Mouse (Mus musculus) midbrain, embryonic 10.5 days (tissue): Measurements from ENCODE around the gene Man2a1. TPM values are rescaled to one million over a fixed set of nuclear protein-coding genes. Genes with fewer than 3 reads are reported as not detected.

Source experiments
- DNase-seq: peaks from one replicate; pipeline ENCODE4 v3.0.0-alpha.2; 2017; ENCODE audit warnings: low spot score
- H3K27ac ChIP-seq: fragments of 300-500 bp; sonication (generic); replicated peaks from 2 replicates; pipeline ENCODE4 v1.5.1; 2016; ENCODE audit warnings: mild to moderate bottlenecking
- H3K27me3 ChIP-seq: fragments of 300-500 bp; sonication (generic); 2 replicates; pipeline ENCODE4 v1.6.1; 2016; ENCODE audit warnings: low read depth, mild to moderate bottlenecking; ENCODE audit not compliant: poor library complexity, severe bottlenecking
- H3K36me3 ChIP-seq: fragments of 300-500 bp; sonication (generic); 2 replicates; pipeline ENCODE4 v1.6.1; 2016; ENCODE audit warnings: mild to moderate bottlenecking, moderate library complexity
- H3K4me1 ChIP-seq: fragments of 300-500 bp; sonication (generic); 2 replicates; pipeline ENCODE4 v1.6.1; 2016
- H3K4me3 ChIP-seq: fragments of 300-500 bp; sonication (generic); 2 replicates; pipeline ENCODE4 v1.5.1; 2016; ENCODE audit warnings: mild to moderate bottlenecking, moderate library complexity
- H3K9me3 ChIP-seq: fragments of 300-500 bp; sonication (generic); replicated peaks from 2 replicates; pipeline ENCODE4 v1.6.1; 2016; ENCODE audit warnings: mild to moderate bottlenecking
- WGBS: fragments of 180-500 bp; shearing (Covaris S2); methylation state at CpG from one replicate; pipeline ENCODE4 v1.1.7; 2016; 5-methylcytosine and 5-hydroxymethylcytosine counted together
- polyA plus RNA-seq: library from polyadenylated mRNA; unstranded; fragments of >200 nt; fragmentation: Nextera tagmentation; extraction: Ambion mirVana; gene quantifications from 2 replicates; pipeline ENCODE4 v1.2.1, GENCODE M21; 2016

Man2a1 gene
- polyA plus RNA-seq, 1 experiment from 2014 or later: 4.3 TPM

DNA sequence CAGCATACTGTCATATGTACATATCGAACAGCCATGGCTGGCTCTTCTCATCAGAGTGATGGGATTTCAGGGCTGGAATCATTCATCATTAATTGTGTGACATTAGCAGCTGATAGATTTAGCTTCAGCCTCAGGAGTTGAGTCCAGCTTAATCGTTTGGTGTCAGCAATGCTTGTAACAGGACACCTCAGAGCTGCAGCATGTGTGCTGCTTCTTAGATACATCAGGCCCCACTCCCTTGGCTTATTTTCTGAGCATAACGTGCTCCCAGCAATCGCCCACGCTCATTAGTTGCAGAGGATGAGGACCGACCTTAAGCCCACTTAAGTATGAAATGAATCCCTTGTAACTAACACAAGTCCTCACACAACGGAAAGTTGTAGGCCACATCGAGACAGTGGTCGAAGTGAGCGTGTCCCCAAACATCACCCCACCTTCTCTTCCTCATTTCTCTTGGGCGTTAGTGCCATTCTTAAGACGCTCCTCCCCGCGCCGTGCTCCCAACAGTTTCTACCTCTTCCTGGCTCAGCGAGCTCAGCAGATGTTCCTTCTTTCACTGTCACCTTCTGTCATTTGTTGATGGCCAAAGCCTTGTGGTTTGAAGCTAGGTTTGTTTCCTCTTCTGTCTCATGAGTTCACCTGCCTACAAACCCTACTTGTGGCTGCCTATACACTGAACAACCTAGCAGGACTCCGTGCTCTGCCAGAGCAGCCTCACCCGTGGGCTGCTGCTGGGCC, 180.4 kb downstream of the Man2a1 start:
- WGBS: 86% methylated on average over 18 of the region's 18 CpGs
- Histone ChIP-seq H3K4me3 (no peak overlapping the region), H3K9me3 (no peaks in the 10 kb centered on the region), H3K4me1 (peaks cover 4% of the 10 kb centered on the region; the same call in 1 of the 2 replicates), H3K36me3 (no peaks in the 10 kb centered on the region), H3K27me3 (no peaks in the 10 kb centered on the region), H3K27ac (no peak overlapping the region)
- DNase-seq: no peak

DNA sequence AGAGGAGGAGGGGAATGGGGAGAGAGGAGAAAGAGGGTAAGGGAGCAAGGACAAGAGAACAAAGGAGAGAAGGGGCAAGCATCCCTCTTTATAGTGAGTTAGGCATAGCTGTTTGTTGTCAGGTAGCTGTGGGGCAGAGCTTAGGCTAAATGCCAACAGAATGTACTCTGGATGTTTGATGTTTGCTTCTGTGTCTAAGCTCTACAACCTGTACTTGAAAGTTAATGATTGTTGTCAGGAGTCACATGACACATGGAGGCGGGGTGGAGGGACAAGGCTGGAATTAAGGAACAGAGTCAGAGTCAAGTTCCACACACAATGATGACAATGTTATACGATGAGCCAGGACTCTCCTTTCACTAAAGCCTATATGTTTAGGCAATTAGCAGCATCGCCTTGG, 181.8 kb downstream of the Man2a1 start:
- Histone ChIP-seq H3K27me3 (no peaks in the 10 kb centered on the region), H3K4me3 (no peak overlapping the region), H3K9me3 (no peaks in the 10 kb centered on the region), H3K27ac (no peak overlapping the region), H3K4me1 (peaks cover 4% of the 10 kb centered on the region; the same call in 1 of the 2 replicates), H3K36me3 (no peaks in the 10 kb centered on the region)
- 90% methylated on average over 3 of the region's 3 CpGs for WGBS
- DNase-seq: no peak

DNA sequence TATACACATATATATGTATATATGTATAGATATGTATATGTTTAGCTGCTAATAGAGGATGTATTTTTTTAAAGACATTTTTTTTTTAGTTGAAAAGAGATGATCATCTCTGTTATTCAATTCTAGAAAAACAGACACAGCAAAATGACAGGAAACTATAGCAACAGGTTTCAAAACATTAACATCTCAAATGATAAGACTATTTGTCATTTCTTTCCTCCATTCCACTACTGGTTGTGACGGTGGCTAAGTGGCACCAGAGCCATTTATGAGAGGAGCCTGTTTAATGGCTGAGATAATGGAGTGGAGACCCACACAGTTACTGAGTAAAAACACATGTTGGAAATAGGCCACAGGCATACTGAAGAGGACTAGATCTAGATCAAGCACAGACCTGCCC, 185.4 kb downstream of the Man2a1 start:
- WGBS: 92% methylated on average over 1 of the region's 1 CpGs
- no peak overlapping the region for H3K27ac ChIP-seq
- no peak overlapping the region for H3K4me3 ChIP-seq
- no peaks in the 10 kb centered on the region for H3K36me3 ChIP-seq
- no peak for DNase-seq
- H3K9me3 ChIP-seq: no peaks in the 10 kb centered on the region
- no peaks in the 10 kb centered on the region for H3K4me1 ChIP-seq
- no peaks in the 10 kb centered on the region for H3K27me3 ChIP-seq

DNA sequence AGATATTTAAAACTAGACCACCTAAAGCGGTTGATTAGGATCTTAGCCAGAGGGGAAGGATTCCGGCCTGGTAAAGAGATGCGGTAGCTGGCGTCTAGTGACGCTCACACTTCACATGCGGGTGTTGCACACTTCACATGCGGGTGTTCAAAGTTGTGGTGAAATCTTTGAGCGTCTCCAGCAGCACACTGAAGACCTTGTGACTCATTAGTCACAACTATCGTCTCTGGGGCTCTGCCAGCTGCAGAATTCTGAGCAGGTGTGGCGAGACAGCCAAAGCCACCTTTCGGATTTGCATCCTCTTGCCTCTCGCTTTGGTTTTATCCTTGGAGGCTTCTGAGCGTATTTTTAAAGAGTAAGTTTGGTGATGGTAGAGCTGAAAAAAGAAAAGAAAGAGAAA, 187.8 kb downstream of the Man2a1 start:
- H3K36me3 ChIP-seq: no peaks in the 10 kb centered on the region
- DNase-seq: no peak
- WGBS: 91% methylated on average over 13 of the region's 13 CpGs

DNA sequence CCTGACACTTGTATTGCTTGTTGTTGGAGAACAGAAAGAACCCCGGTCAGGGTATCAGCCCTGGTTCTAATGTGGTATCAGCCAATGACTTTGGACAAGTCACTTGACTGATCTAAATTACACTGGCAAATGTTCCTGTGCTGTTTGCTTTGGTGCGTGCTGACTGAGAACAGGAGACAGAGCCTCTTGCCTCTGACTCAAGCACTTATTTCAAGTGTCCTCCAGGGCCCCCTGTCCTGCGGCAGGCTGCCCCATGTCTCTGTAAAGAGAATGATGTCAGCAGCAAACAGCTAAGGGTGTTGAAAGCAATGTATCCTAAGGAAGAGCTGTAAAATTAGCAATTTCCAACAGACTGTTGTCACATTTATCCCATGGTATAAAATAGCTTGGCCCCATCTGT, 188.6 kb downstream of the Man2a1 start:
- Histone ChIP-seq H3K27me3 (no peaks in the 10 kb centered on the region), H3K9me3 (no peaks in the 10 kb centered on the region), H3K4me1 (no peaks in the 10 kb centered on the region), H3K36me3 (no peaks in the 10 kb centered on the region), H3K4me3 (no peak overlapping the region), H3K27ac (no peak overlapping the region)
- 79% methylated on average over 3 of the region's 3 CpGs for WGBS
- no peak for DNase-seq

More for the DNA sequence above, 187.8 kb downstream of the Man2a1 start:
- H3K27me3 ChIP-seq: no peaks in the 10 kb centered on the region
- H3K4me1 ChIP-seq: no peaks in the 10 kb centered on the region
- H3K27ac ChIP-seq: no peak overlapping the region
- H3K4me3 ChIP-seq: no peak overlapping the region
- H3K9me3 ChIP-seq: no peaks in the 10 kb centered on the region

DNA sequence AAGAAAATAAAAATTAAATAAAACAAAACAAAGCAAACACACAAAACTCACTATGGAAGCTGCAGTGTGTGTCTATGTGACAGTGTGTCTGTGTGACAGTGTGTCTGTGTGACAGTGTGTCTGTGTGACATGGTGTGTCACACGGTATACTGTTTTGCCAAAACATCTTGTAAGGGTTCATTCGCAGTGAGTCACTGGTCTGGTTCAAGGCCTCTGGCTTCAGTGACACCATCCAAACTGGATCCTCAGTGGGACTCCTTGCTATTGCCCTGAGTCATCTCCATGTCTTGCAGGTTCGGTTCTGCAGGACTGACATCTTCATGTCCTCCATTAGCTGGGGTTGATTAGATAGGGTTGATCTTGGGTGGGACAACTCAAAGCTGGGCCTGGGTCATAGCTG, 191.5 kb downstream of the Man2a1 start:
- no peaks in the 10 kb centered on the region for H3K9me3 ChIP-seq
- no peaks in the 10 kb centered on the region for H3K36me3 ChIP-seq
- H3K4me1 ChIP-seq: peaks cover 6% of the 10 kb centered on the region
- DNase-seq: no peak
- H3K27me3 ChIP-seq: no peaks in the 10 kb centered on the region
- no peak overlapping the region for H3K4me3 ChIP-seq
- 91% methylated on average over 3 of the region's 3 CpGs for WGBS
- H3K27ac ChIP-seq: no peak overlapping the region

DNA sequence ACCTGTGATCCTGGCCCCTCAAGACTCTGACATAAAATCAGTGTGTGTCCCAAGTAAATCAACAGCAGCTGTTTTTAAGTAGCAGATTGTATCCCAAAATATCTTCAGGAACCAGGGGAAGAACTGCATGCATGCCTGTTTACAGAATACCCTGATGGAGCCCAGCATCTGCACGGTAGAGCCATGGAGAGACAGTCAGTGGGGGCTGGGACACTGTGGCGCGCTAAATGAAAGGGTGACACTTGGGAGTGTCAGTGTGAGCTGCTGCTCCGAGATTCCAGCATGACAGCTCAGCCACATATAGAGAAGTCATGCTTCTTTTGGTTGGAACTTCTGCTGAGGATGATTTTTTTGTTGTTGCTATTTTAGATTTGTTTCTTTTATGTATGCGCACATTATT, 192.1 kb downstream of the Man2a1 start:
- WGBS: 90% methylated on average over 5 of the region's 5 CpGs
- Histone ChIP-seq H3K27ac (no peak overlapping the region), H3K36me3 (no peaks in the 10 kb centered on the region), H3K4me3 (no peak overlapping the region), H3K27me3 (no peaks in the 10 kb centered on the region), H3K9me3 (no peaks in the 10 kb centered on the region), H3K4me1 (peaks cover 6% of the 10 kb centered on the region)
- DNase-seq: no peak

DNA sequence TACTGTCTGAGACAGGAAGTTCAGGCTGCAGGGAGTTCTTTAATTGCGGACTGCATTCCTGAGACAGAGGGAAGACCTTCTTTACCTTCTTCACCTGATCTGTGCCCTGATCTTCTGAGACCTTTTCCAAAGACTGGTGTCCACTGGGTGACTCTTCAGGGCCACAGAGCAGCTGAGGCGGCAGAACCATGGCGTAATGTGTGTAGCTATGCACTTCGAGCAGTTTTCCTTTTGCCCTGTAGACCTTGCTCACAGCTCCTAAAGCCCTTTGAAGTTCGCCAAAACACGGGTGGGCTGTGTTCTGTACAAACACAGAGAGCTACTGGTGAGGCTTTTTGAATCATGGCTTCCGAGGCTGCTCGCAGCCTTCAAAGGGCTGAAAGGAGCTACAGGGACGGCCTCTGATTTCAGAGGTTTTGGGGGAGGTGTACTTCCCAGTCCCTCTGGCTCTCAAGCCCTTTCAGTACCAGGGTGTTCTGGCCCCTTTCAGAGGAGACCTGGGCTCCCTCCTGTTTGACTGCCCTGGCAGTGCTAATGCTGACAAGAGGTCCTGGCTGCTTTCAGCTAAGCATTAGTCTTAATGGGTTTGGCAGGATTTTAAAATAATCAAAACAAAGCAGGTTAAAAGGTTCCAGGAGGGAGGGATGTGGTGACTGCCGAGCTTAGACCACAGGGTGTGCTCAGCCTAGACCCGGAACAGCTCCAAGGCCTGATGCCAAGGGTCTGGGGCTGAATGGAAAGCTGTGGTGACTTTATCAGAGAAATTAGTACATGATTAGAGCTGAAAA, 201.8 kb downstream of the Man2a1 start:
- Histone ChIP-seq H3K4me1 (peaks cover 13% of the 10 kb centered on the region; the same call in 1 of the 2 replicates), H3K4me3 (no peak overlapping the region), H3K36me3 (no peaks in the 10 kb centered on the region), H3K27ac (peak overlapping the region; percentile 59), H3K9me3 (no peaks in the 10 kb centered on the region), H3K27me3 (no peaks in the 10 kb centered on the region)
- WGBS: 46% methylated on average over 11 of the region's 11 CpGs
- no peak for DNase-seq

DNA sequence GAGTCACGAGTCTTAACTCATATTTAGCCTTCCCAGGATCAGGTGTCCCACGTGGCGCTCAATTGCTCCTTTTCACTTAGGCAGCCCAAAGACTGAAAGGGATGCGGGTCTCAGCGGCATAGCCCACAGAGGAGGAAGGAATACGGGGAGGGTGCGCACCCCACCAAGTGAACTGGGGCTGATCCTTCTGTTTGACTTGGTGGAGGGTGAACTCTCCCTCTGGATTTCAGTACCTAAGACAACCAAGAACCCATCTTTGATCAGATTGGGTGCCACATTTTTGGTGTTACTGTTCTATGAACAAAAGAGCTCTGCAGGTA, 202.4 kb downstream of the Man2a1 start:
- H3K9me3 ChIP-seq: no peaks in the 10 kb centered on the region
- H3K27me3 ChIP-seq: no peaks in the 10 kb centered on the region
- H3K4me3 ChIP-seq: no peak overlapping the region
- WGBS: 62% methylated on average over 7 of the region's 7 CpGs
- peaks cover 13% of the 10 kb centered on the region; the same call in 1 of the 2 replicates for H3K4me1 ChIP-seq
- no peak overlapping the region for H3K27ac ChIP-seq
- no peak for DNase-seq
- H3K36me3 ChIP-seq: no peaks in the 10 kb centered on the region

Other genes with a start within 250 kb of the Man2a1 start
- not detected in 2 replicates for gene 4930583I09Rik, start 235.3 kb downstream of the Man2a1 start, polyA plus RNA-seq